Mouse (Mus musculus) thymus, adult 2 months (tissue): ENCODE data around the gene Nhsl1. TPM values are rescaled to one million over a fixed set of nuclear protein-coding genes. Genes with fewer than 3 reads are reported as not detected.
A peak's percentile ranks its signal among the peaks of the same experiment; 100 is the strongest.

Experiments
- DNase-seq: peaks from one replicate; pipeline ENCODE4 v3.0.0; 2021
- H3K27ac ChIP-seq: fragments of 200-500 bp; 2 replicates; pipeline ENCODE4 v1.5.1; 2012; ENCODE audit warnings: low read length, control low read depth; ENCODE audit not compliant: control insufficient read depth, insufficient read depth
- H3K27me3 ChIP-seq: fragments of 200-500 bp; 2 replicates; pipeline ENCODE4 v1.6.1; 2012; ENCODE audit warnings: mild to moderate bottlenecking, low read length, moderate library complexity, mixed read lengths; ENCODE audit not compliant: control insufficient read depth, insufficient read depth
- H3K36me3 ChIP-seq: fragments of 200-500 bp; 2 replicates; pipeline ENCODE4 v1.6.1; 2012; ENCODE audit warnings: mild to moderate bottlenecking, low read length, moderate library complexity; ENCODE audit not compliant: control insufficient read depth, insufficient read depth
- H3K4me1 ChIP-seq: fragments of 200-500 bp; replicated peaks from 2 replicates; pipeline ENCODE4 v1.6.1; 2012; ENCODE audit warnings: low read length; ENCODE audit not compliant: control insufficient read depth, insufficient read depth
- H3K4me3 ChIP-seq: fragments of 200-500 bp; 2 replicates; pipeline ENCODE4 v1.5.1; 2012; ENCODE audit warnings: mild to moderate bottlenecking, low read length, control low read depth, moderate library complexity; ENCODE audit not compliant: control insufficient read depth, insufficient read depth
- CTCF ChIP-seq: fragments of 200-500 bp; IDR thresholded peaks from 2 replicates; pipeline ENCODE4 v1.5.1; 2012; ENCODE audit warnings: mild to moderate bottlenecking, control low read depth, low read length, moderate library complexity, borderline replicate concordance; ENCODE audit not compliant: control insufficient read depth, poor library complexity, insufficient read depth; ENCODE audit errors: extremely low read depth
- POLR2A ChIP-seq: fragments of 200-500 bp; IDR thresholded peaks from 2 replicates; pipeline ENCODE4 v1.6.1; 2012; ENCODE audit warnings: mild to moderate bottlenecking, low read length, control low read depth, moderate library complexity; ENCODE audit not compliant: control insufficient read depth, poor library complexity, insufficient read depth; ENCODE audit errors: extremely low read depth
- WGBS: fragments of 180-500 bp; shearing (Covaris S2); methylation state at CpG from one replicate; pipeline ENCODE4 v1.1.7; 2018; 5-methylcytosine and 5-hydroxymethylcytosine counted together
- polyA plus RNA-seq: library from polyadenylated mRNA; depleted of rRNA; stranded (reverse); fragments of >200 nt; gene quantifications from 2 replicates; pipeline ENCODE4 v1.2.3, GENCODE M21; 2012

The Nhsl1 gene
- polyA plus RNA-seq, 1 experiment = 18.1 TPM

GRCm38 (mm10) chr10:18501997-18502396 is 183.2 kb downstream of the Nhsl1 start:
- H3K36me3 ChIP-seq = no peaks in the 10 kb centered on the region
- peaks cover 19% of the 10 kb centered on the region for H3K4me1 ChIP-seq
- no peaks in the 10 kb centered on the region for H3K27me3 ChIP-seq
- WGBS = 88% methylated on average over 3 of the region's 3 CpGs
- DNase-seq = no peak
- H3K27ac ChIP-seq = no peak overlapping the region
- no peak overlapping the region for H3K4me3 ChIP-seq
- TF ChIP-seq POLR2A (no peak), CTCF (no peak)

- no peak overlapping the region for H3K4me3 ChIP-seq
- no peak for TF ChIP-seq POLR2A
- TF ChIP-seq CTCF = no peak
- peaks cover 35% of the 10 kb centered on the region for H3K4me1 ChIP-seq
- DNase-seq = no peak
- no peaks in the 10 kb centered on the region for H3K27me3 ChIP-seq
- no peaks in the 10 kb centered on the region for H3K36me3 ChIP-seq
- H3K27ac ChIP-seq = peak overlapping the region; percentile 47; the same call in 1 of the 2 replicates
- 93% methylated on average over 10 of the region's 10 CpGs for WGBS
Measured at GRCm38 (mm10) chr10:18505690-18506089, 186.9 kb downstream of the Nhsl1 start.

DNA sequence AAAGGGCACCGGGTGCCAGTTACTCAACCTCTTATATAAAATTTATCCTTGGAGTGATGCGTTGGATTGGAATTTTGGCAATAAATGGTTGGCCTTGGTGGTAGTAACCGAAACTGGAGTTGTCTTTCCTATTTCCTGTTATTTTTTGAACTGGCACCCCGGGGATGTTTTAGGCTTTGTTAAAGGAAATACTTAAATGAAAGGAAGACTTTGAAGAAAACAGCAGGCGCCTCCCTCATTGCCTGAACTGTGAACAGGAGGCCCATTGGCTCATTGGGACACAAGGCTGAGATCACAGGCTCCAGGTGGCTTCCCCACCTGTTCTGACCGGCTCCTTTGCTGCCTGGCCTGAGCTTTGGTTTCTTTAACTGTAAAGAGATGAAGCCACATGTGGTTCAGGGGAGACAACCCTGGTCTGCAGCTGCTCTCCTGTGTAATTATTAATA is 187.7 kb downstream of the Nhsl1 start:
- Histone ChIP-seq H3K4me3 (no peak overlapping the region), H3K4me1 (peaks cover 38% of the 10 kb centered on the region), H3K27ac (peak overlapping the region; percentile 56), H3K36me3 (no peaks in the 10 kb centered on the region), H3K27me3 (no peaks in the 10 kb centered on the region)
- DNase-seq = peak; percentile 62
- 30% methylated on average over 6 of the region's 6 CpGs for WGBS
- TF ChIP-seq CTCF = no peak
- TF ChIP-seq POLR2A = no peak

DNA sequence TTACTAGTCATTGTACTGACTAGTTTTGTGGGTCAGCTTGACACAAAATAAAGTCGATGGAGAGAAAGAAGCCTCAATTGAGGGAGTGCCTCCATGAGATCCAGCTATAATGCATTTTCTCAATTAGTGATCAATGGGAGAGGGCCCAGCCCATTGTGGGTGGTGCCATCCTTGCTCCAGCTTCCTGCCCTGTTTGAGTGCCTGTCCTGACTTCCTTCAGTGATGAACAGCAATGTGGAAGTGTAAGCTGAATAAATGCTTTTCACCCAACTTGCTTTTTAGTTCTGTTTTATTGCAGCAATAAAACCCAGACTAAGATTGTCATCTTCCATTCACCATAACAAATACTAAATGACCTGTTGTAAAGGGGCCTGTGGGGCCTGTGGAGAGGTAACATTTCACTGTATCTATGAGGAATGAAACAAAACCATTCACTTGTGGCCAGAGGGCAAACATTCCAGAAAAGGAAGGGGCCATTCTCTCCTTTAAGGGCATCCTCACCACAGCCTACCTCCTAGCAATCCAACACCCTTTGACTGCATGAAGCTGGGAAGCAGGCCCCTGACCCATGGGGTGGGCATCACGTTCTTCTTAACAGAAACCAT is 189.2 kb downstream of the Nhsl1 start:
- Histone ChIP-seq H3K27ac (peak overlapping the region; percentile 92), H3K4me3 (no peak overlapping the region)
- WGBS = 98% methylated on average over 2 of the region's 2 CpGs

DNA sequence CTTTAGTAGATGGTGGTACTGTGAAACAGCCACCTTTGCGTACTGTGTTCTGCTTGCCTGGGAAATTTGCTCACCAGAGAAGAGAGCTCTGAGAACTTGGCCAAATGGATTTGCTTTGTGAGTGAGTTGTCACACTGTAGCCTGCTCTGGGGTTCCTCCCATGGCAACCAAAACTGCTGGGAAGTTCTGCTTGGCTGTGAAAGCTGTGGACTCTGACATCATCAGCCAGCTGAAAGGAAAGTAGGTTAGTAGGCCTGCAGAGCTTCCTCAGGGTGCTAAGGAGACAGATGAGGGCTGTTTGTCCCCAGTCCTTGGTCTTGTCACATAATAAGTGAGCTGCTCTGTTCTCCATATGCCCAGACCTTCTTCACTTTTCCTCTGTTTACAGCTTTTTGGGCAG is 189.8 kb downstream of the Nhsl1 start:
- TF ChIP-seq CTCF (no peak), POLR2A (no peak)
- Histone ChIP-seq H3K27ac (peak overlapping the region; percentile 92), H3K27me3 (no peaks in the 10 kb centered on the region), H3K4me3 (no peak overlapping the region), H3K4me1 (peaks cover 39% of the 10 kb centered on the region), H3K36me3 (no peaks in the 10 kb centered on the region)
- DNase-seq = peak; percentile 68
- WGBS = 93% methylated on average over 1 of the region's 1 CpGs

More for the DNA sequence above, 189.2 kb downstream of the Nhsl1 start:
- H3K4me1 ChIP-seq = peaks cover 39% of the 10 kb centered on the region
- no peak for DNase-seq
- no peaks in the 10 kb centered on the region for H3K36me3 ChIP-seq
- TF ChIP-seq POLR2A (no peak), CTCF (no peak)
- H3K27me3 ChIP-seq = no peaks in the 10 kb centered on the region

DNA sequence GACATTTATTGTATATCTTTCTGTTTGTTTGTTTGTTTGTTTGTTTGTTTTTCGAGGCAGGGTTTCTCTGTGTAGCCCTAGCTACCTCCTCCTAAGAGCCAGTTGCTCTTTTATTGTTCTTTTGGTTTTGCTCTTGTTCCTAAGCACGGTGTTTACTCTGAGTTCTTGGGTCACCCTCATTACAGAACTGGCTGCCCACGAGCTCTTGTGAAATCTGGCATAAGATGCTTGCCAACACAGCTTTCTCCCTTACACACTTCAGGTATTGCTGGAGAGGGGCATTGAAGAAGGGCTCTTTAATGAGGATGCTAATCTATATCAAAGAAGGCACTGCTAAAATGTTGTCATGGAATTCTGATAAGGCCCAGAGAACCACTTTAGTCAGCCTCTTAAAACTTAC is 191.9 kb downstream of the Nhsl1 start:
- H3K36me3 ChIP-seq = no peaks in the 10 kb centered on the region
- peaks cover 35% of the 10 kb centered on the region for H3K4me1 ChIP-seq
- no peak overlapping the region for H3K4me3 ChIP-seq
- H3K27ac ChIP-seq = no peak overlapping the region
- H3K27me3 ChIP-seq = no peaks in the 10 kb centered on the region
- no peak for TF ChIP-seq CTCF
- TF ChIP-seq POLR2A = no peak
- DNase-seq = no peak
- 89% methylated on average over 3 of the region's 3 CpGs for WGBS

- Histone ChIP-seq H3K36me3 (no peaks in the 10 kb centered on the region), H3K27me3 (no peaks in the 10 kb centered on the region), H3K4me3 (no peak overlapping the region), H3K27ac (peak overlapping the region; percentile 57; the same call in 1 of the 2 replicates), H3K4me1 (peaks cover 28% of the 10 kb centered on the region)
- no peak for DNase-seq
- 86% methylated on average over 11 of the region's 11 CpGs for whole genome bisulfite sequencing
- TF ChIP-seq CTCF (no peak), POLR2A (no peak)
Measured at GRCm38 (mm10) chr10:18511496-18511895, 192.7 kb downstream of the Nhsl1 start.

DNA sequence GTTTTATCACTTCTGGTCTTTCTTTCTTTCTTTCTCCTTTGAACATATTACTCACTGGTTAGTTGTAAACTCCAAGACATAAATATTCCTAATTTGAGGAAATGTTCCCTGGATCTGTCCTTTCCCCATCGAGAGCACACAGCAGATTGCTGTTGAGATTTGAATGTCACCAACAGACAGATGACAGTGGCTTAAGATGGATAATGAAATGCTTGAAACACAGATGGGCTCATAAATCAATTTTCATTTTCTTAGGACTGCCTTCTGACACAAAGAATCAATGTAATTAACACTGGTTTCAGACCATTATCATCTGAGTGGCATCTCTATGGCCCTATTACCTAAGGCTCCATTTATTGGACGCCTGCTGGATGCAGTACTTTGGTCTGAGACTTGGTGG is 203.8 kb downstream of the Nhsl1 start:
- no peaks in the 10 kb centered on the region for H3K27me3 ChIP-seq
- H3K27ac ChIP-seq = no peak overlapping the region
- H3K4me3 ChIP-seq = no peak overlapping the region
- TF ChIP-seq POLR2A = no peak
- TF ChIP-seq CTCF = no peak
- 92% methylated on average over 2 of the region's 2 CpGs for WGBS
- no peaks in the 10 kb centered on the region for H3K36me3 ChIP-seq
- peaks cover 8% of the 10 kb centered on the region for H3K4me1 ChIP-seq
- no peak for DNase-seq
